Mouse (Mus musculus) small intestine, adult 2 months (tissue): ENCODE results near the gene Abhd18.
A peak's percentile ranks its signal among the peaks of the same experiment; 100 is the strongest.

Experiments used
- CTCF ChIP-seq: fragments of 200-500 bp; IDR thresholded peaks from 2 replicates; pipeline ENCODE4 v1.5.1; 2012; ENCODE audit warnings: low read depth, mild to moderate bottlenecking, control low read depth, inconsistent platforms, low read length, moderate library complexity, mixed read lengths; ENCODE audit not compliant: insufficient replicate concordance, insufficient read length; ENCODE audit errors: extremely low read depth
- POLR2A ChIP-seq: fragments of 200-500 bp; IDR thresholded peaks from 2 replicates; pipeline ENCODE4 v1.6.1; 2012; ENCODE audit warnings: low read depth, mild to moderate bottlenecking, control low read depth, inconsistent platforms, low read length, moderate library complexity

DNA sequence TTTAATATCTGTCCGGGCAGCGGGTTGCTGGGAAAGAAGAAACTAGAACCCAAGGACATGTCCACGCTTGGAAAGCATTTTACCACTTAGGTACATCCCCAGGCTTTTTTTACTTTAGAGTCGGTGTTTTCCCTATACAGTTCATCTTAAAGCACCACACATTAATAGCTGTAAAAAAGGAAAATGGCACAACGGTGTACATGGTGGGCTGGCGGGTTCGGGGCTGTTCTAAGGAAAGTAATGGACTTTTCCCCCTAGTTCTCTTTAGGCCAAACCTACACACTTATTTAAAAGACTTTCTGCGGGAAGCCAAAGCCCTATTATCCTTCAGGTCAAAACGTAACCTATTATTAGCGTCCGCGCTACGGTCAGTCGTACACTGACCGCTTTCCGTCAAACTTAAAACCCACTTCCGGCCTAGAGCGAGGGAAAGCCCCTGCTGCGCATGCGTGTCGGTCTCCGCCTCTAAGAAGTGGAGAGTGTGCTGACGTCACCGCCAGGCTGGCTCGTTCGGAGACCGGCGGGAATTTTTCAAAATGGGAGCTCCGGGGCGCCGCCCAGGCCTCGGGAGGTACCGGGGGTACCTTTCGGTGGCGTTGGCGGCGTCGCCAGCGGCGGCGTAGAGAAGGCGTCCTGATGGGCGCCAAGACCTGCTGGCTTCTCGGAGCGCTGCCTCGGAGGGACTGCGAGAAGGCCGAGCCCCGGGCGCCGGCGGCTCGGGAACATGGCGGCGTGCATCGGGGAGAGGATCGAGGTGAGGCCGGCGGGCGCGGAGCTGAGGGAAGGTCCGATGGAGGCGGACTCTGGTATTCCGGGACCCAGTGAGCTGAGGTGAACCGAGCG, 47.0 kb upstream of the Abhd18 start, which contains the start of gene Plk4:
- peak; percentile 35; the same call in 1 of the 2 replicates for TF ChIP-seq POLR2A
- no peak for TF ChIP-seq CTCF
